Comparison of ENCODE assay signal across 27 mouse cellular contexts in genomic region chr2:36868160-36868559, GRCm38 (mm10). TPM values are rescaled to one million over a fixed set of nuclear protein-coding genes. Genes with fewer than 3 reads are reported as not detected.
DNase-seq lines count a peak whose midpoint lies in the region; ATAC-seq and TF ChIP-seq lines count a peak whose summit lies in the region.
"Had no signal": no experiment of that assay in that cellular context is flagged by ENCODE, and none has a peak within 500 bp of the region (broad histone marks: within the 10 kb centered on the region; RNA-seq: fewer than 3 reads in every experiment).

Gene Olfr352, plus strand, starts transcription at chr2:36868460.

- 81% methylated on average over 1 of the region's 1 CpGs for WGBS in embryonic facial prominence, embryonic 14.5 days
- 84% methylated on average over 1 of the region's 1 CpGs for WGBS in embryonic facial prominence, embryonic 10.5 days
- WGBS in hindbrain, postnatal 0 days = 87% methylated on average over 1 of the region's 1 CpGs
- WGBS in hindbrain, embryonic 12.5 days = 85% methylated on average over 1 of the region's 1 CpGs
- WGBS in midbrain, postnatal 0 days = 84% methylated on average over 1 of the region's 1 CpGs
- WGBS in midbrain, embryonic 11.5 days = 78% methylated on average over 1 of the region's 1 CpGs

- no peak within 1 kb of the TSS for H3K4me2 ChIP-seq in embryonic facial prominence, embryonic 14.5 days (ENCODE audit: low read depth, low read length)
- H3K4me2 ChIP-seq in hindbrain, postnatal 0 days (ENCODE audit: low read depth, low read length) = no peak within 1 kb of the TSS
- H3K4me2 ChIP-seq in hindbrain, embryonic 12.5 days (replicated peaks) = no peak within 1 kb of the TSS
- H3K4me2 ChIP-seq in midbrain, postnatal 0 days (ENCODE audit: low read depth, low read length, poor library complexity, severe bottlenecking) = no peak within 1 kb of the TSS
- H3K4me2 ChIP-seq in midbrain, embryonic 11.5 days = no peak within 1 kb of the TSS

- no peak within 1 kb of the TSS for H3K9ac ChIP-seq in embryonic facial prominence, embryonic 14.5 days (ENCODE audit: low read depth, low read length)
- no peak within 1 kb of the TSS for H3K9ac ChIP-seq in hindbrain, postnatal 0 days (replicated peaks; ENCODE audit: low read length)
- no peak within 1 kb of the TSS for H3K9ac ChIP-seq in hindbrain, embryonic 12.5 days
- no peak within 1 kb of the TSS for H3K9ac ChIP-seq in midbrain, postnatal 0 days (replicated peaks; ENCODE audit: low read length, poor library complexity, severe bottlenecking)
- H3K9ac ChIP-seq in midbrain, embryonic 11.5 days (ENCODE audit: low read length) = no peak within 1 kb of the TSS

- no peaks in the 10 kb centered on the region for H3K27me3 ChIP-seq in embryonic facial prominence, embryonic 14.5 days (replicated peaks; ENCODE audit: control insufficient read depth, insufficient read depth, low read length)
- no peaks in the 10 kb centered on the region for H3K27me3 ChIP-seq in embryonic facial prominence, embryonic 10.5 days (replicated peaks; ENCODE audit: low read depth, poor library complexity, severe bottlenecking)
- no peaks in the 10 kb centered on the region for H3K27me3 ChIP-seq in hindbrain, postnatal 0 days (ENCODE audit: insufficient read depth, low read length)
- no peaks in the 10 kb centered on the region for H3K27me3 ChIP-seq in hindbrain, embryonic 12.5 days
- H3K27me3 ChIP-seq in midbrain, postnatal 0 days (ENCODE audit: insufficient read depth, low read length) = no peaks in the 10 kb centered on the region
- no peaks in the 10 kb centered on the region for H3K27me3 ChIP-seq in midbrain, embryonic 11.5 days (ENCODE audit: control insufficient read depth, insufficient read depth, low read length)
- H3K27me3 ChIP-seq: Patski had no signal

- no peak within 1 kb of the TSS for H3K4me3 ChIP-seq in embryonic facial prominence, embryonic 14.5 days (ENCODE audit: low read depth, low read length)
- H3K4me3 ChIP-seq in embryonic facial prominence, embryonic 10.5 days = no peak within 1 kb of the TSS
- H3K4me3 ChIP-seq in hindbrain, postnatal 0 days (ENCODE audit: low read length) = no peak within 1 kb of the TSS
- H3K4me3 ChIP-seq in hindbrain, embryonic 12.5 days = no peak within 1 kb of the TSS
- no peak within 1 kb of the TSS for H3K4me3 ChIP-seq in midbrain, postnatal 0 days (ENCODE audit: low read depth, low read length)
- no peak within 1 kb of the TSS for H3K4me3 ChIP-seq in midbrain, embryonic 11.5 days (ENCODE audit: low read depth, low read length)

- no peak for TF ChIP-seq CTCF in hindbrain, postnatal 0 days (IDR thresholded peaks at IDR 0.05; ENCODE audit: low read depth)
- TF ChIP-seq CTCF in midbrain, postnatal 0 days (IDR thresholded peaks at IDR 0.05) = no peak

- DNase-seq in embryonic facial prominence, embryonic 14.5 days (ENCODE audit: low spot score) = peak; percentile 1
- no peak for DNase-seq in embryonic facial prominence, embryonic 10.5 days (ENCODE audit: low spot score)
- DNase-seq in hindbrain, postnatal 0 days (ENCODE audit: low spot score) = peak; percentile 2
- peak; percentile 1 for DNase-seq in midbrain, postnatal 0 days (ENCODE audit: low spot score)
- no peak for DNase-seq in midbrain, embryonic 11.5 days (ENCODE audit: low spot score, missing footprints)
- DNase-seq: adrenal gland, adult 2 months; adrenal gland, adult 8-10 months; adrenal gland, postnatal 10 days; adrenal gland, postnatal 14 days; adrenal gland, postnatal 25 days; adrenal gland, postnatal 36 days; B cell, adult 2 months; cerebellum, adult 11 months; cerebellum, adult 11-12 months; cerebellum, adult 18-20 months had no signal

- H3K27ac ChIP-seq in embryonic facial prominence, embryonic 14.5 days (replicated peaks; ENCODE audit: low read depth, low read length) = no peak within 1 kb of the TSS
- no peak within 1 kb of the TSS for H3K27ac ChIP-seq in embryonic facial prominence, embryonic 10.5 days (replicated peaks)
- H3K27ac ChIP-seq in hindbrain, postnatal 0 days = no peak within 1 kb of the TSS
- H3K27ac ChIP-seq in hindbrain, embryonic 12.5 days = no peak within 1 kb of the TSS
- no peak within 1 kb of the TSS for H3K27ac ChIP-seq in midbrain, postnatal 0 days (ENCODE audit: low read depth, low read length)
- H3K27ac ChIP-seq in midbrain, embryonic 11.5 days (ENCODE audit: low read depth, low read length) = no peak within 1 kb of the TSS

- ATAC-seq in embryonic facial prominence, embryonic 14.5 days (ENCODE audit: low read depth) = no peak
- ATAC-seq in hindbrain, postnatal 0 days = no peak
- no peak for ATAC-seq in hindbrain, embryonic 12.5 days (ENCODE audit: low FRiP score)
- no peak for ATAC-seq in midbrain, postnatal 0 days (ENCODE audit: low FRiP score)
- no peak for ATAC-seq in midbrain, embryonic 11.5 days (ENCODE audit: low FRiP score)
- ATAC-seq: activated CD4-positive, CD25-positive, alpha-beta regulatory T cell, adult 4 months; CD4-positive, CD25-positive, alpha-beta regulatory T cell, adult 4 months; Patski had no signal

- H3K4me1 ChIP-seq in embryonic facial prominence, embryonic 14.5 days (ENCODE audit: control insufficient read depth, insufficient read depth, low read length) = no peaks in the 10 kb centered on the region
- H3K4me1 ChIP-seq in embryonic facial prominence, embryonic 10.5 days = no peaks in the 10 kb centered on the region
- H3K4me1 ChIP-seq in hindbrain, postnatal 0 days (ENCODE audit: insufficient read depth, low read length) = no peaks in the 10 kb centered on the region
- H3K4me1 ChIP-seq in hindbrain, embryonic 12.5 days = no peaks in the 10 kb centered on the region
- H3K4me1 ChIP-seq in midbrain, postnatal 0 days (ENCODE audit: insufficient read depth, low read length) = no peaks in the 10 kb centered on the region
- H3K4me1 ChIP-seq in midbrain, embryonic 11.5 days (ENCODE audit: control insufficient read depth, insufficient read depth, low read length) = no peaks in the 10 kb centered on the region

- H3K9me3 ChIP-seq in embryonic facial prominence, embryonic 14.5 days (ENCODE audit: control insufficient read depth, low read length) = 0 out of 2 replicates have a peak, but pooled peaks cover 5% of the 10 kb centered on the region
- H3K9me3 ChIP-seq in embryonic facial prominence, embryonic 10.5 days = peaks cover 24% of the 10 kb centered on the region; the same call in 1 of the 2 replicates
- peaks cover 8% of the 10 kb centered on the region for H3K9me3 ChIP-seq in hindbrain, postnatal 0 days (ENCODE audit: low read length)
- H3K9me3 ChIP-seq in hindbrain, embryonic 12.5 days (replicated peaks) = peaks cover 19% of the 10 kb centered on the region
- peaks cover 22% of the 10 kb centered on the region; the same call in 1 of the 2 replicates for H3K9me3 ChIP-seq in midbrain, postnatal 0 days (ENCODE audit: low read length)
- H3K9me3 ChIP-seq in midbrain, embryonic 11.5 days (ENCODE audit: control insufficient read depth, low read length) = peaks cover 7% of the 10 kb centered on the region; the same call in 1 of the 2 replicates
- H3K9me3 ChIP-seq: G1E had no signal

- H3K36me3 ChIP-seq in embryonic facial prominence, embryonic 14.5 days (ENCODE audit: control insufficient read depth, insufficient read depth, low read length) = no peaks in the 10 kb centered on the region
- no peaks in the 10 kb centered on the region for H3K36me3 ChIP-seq in embryonic facial prominence, embryonic 10.5 days (replicated peaks)
- H3K36me3 ChIP-seq in hindbrain, postnatal 0 days (ENCODE audit: insufficient read depth, low read length) = no peaks in the 10 kb centered on the region
- no peaks in the 10 kb centered on the region for H3K36me3 ChIP-seq in hindbrain, embryonic 12.5 days
- H3K36me3 ChIP-seq in midbrain, postnatal 0 days (ENCODE audit: insufficient read depth, low read length) = no peaks in the 10 kb centered on the region
- H3K36me3 ChIP-seq in midbrain, embryonic 11.5 days (ENCODE audit: control insufficient read depth, insufficient read depth, low read length) = no peaks in the 10 kb centered on the region
- H3K36me3 ChIP-seq: G1E had no signal

RNA-seq across cellular contexts. Expression of gene Olfr352, which starts in this region (rescaled TPM):
- not detected in 2 replicates for polyA plus RNA-seq in embryonic facial prominence, embryonic 14.5 days (2014; fragmentation: Nextera tagmentation; extraction: Ambion mirVana)
- polyA plus RNA-seq in embryonic facial prominence, embryonic 10.5 days (2016; fragmentation: Nextera tagmentation; extraction: Ambion mirVana) = not detected in 2 replicates
- total RNA-seq in hindbrain, postnatal 0 days (2014; rRNA removed) = not detected in 2 replicates
- not detected in 2 replicates for polyA plus RNA-seq in hindbrain, postnatal 0 days (2015; fragmentation: Nextera tagmentation; extraction: Ambion mirVana)
- polyA plus RNA-seq in hindbrain, embryonic 12.5 days (2016; fragmentation: Nextera tagmentation; extraction: Ambion mirVana) = not detected in 2 replicates
- total RNA-seq in midbrain, postnatal 0 days (2014; rRNA removed) = not detected in 2 replicates
- not detected in 2 replicates for polyA plus RNA-seq in midbrain, postnatal 0 days (2015; fragmentation: Nextera tagmentation; extraction: Ambion mirVana)
- polyA plus RNA-seq in midbrain, embryonic 11.5 days (2014; fragmentation: Nextera tagmentation; extraction: Ambion mirVana) = not detected in 2 replicates
- total RNA-seq: adrenal gland, adult 18-20 months; adrenal gland, adult 2 months; adrenal gland, adult 8-10 months; adrenal gland, postnatal 10 days; adrenal gland, postnatal 14 days; adrenal gland, postnatal 25 days; adrenal gland, postnatal 36 days; adrenal gland, postnatal 4 days; CH12.LX; ES-E14; MEL had no signal
- polyA plus RNA-seq: activated CD4-positive, CD25-positive, alpha-beta regulatory T cell, adult 4 months; adrenal gland, adult 2 months; brain, embryonic 14.5 days; C2C12; CD4-positive, CD25-positive, alpha-beta regulatory T cell, adult 4 months; G1E; Patski had no signal

Comparison
In these comparisons a context has a peak if more than half of its experiments do, and no peak if none do; other contexts are left out.
1. Peak in DNase-seq in embryonic facial prominence, embryonic 14.5 days; RNA of the gene not detected or under 1 TPM.
2. Peak in DNase-seq in hindbrain, postnatal 0 days; RNA of the gene not detected or under 1 TPM.
3. Peak in DNase-seq in midbrain, postnatal 0 days; RNA of the gene not detected or under 1 TPM.